Mouse (Mus musculus) right cerebral cortex, postnatal 14 days (tissue): ENCODE results near the gene Spns3.

Experiments used
- DNase-seq: peaks from one replicate; pipeline ENCODE4 v3.0.0; 2022

Spns3 gene

GRCm38 (mm10) chr11:72550134-72550988 is at the start of gene Spns3:
TSS of gene Spns3 (minus strand) at chr11:72550506.
- no peak for DNase-seq

- DNase-seq = no peak
These were observed 47.5 kb upstream of the Spns3 start for GRCm38 (mm10) chr11:72597780-72598179.

DNA sequence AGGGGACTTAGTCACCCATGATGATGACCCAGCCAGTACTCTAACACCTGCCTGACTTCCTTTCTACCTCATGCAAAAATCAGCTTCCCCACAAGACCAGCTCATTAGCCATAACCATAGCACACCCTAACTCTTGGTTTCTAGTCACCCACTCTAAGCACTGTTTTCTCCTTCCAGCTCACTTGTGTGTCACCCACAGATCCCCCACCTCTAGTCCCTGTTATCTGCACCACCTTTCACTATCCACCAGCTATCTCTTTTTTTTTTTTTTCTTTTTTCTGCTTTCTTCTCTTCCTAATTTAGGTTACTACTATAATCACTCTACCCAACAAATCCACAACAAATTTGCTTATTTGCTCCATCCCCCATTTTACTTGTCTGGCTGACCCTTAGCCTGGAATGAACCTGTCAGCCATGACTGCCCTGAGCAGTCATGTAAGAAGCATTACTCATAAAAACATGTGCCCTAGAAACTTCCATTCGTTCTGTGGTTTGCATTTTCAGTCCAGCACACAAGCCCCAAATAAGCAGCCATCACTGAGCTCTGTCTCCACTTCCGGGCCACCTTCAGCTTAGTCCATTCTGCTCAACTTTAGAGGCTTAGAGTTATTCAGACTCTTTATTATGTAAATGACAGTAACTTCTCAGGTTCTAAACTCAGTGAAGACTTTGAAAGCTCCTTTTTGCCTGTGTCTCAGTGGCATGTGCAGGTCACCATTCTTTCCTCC is 44.9 kb upstream of the Spns3 start:
- no peak for DNase-seq

- DNase-seq = no peak
These were observed 37.4 kb upstream of the Spns3 start for GRCm38 (mm10) chr11:72587537-72588233.

DNA sequence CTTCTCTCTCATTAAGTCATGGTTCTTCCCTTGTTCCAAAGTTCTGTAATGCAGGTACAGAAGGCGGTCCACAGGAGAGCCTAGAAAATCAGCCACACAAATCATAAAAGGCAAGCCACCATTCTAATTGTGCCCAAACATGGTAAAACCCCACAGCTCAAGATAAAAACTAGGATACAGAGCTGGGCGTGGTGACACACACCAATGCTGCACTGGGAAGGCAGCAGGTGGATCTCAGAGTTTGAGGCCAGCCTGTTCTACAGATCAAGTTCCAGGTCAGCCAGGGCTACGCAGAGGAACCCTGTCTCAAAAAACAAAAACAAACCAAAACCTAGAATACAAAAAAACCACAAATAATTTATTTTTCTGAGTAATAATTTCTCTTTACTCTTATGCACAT is 36.3 kb upstream of the Spns3 start:
- no peak for DNase-seq

DNA sequence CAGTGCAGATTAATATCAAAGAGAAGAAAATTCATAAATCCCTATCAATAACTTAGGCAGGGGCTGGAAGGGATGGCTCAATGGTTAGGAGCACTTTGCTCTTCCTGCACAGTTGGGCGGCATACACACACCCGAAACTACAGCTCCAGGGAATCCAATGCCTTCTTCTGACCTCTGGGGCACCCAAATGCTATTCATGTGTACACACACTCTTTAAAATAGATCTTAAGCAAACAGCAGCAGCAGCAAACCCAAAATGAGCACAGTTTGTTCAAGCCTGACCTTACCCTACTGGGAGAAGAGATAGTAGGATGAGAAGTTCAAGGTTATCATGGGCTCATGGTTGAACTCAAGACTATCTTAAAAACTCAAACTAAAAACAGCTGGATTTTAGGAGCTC is 32.8 kb upstream of the Spns3 start:
- DNase-seq = no peak

GRCm38 (mm10) chr11:72582448-72582705 is 32.1 kb upstream of the Spns3 start:
- DNase-seq = no peak

DNA sequence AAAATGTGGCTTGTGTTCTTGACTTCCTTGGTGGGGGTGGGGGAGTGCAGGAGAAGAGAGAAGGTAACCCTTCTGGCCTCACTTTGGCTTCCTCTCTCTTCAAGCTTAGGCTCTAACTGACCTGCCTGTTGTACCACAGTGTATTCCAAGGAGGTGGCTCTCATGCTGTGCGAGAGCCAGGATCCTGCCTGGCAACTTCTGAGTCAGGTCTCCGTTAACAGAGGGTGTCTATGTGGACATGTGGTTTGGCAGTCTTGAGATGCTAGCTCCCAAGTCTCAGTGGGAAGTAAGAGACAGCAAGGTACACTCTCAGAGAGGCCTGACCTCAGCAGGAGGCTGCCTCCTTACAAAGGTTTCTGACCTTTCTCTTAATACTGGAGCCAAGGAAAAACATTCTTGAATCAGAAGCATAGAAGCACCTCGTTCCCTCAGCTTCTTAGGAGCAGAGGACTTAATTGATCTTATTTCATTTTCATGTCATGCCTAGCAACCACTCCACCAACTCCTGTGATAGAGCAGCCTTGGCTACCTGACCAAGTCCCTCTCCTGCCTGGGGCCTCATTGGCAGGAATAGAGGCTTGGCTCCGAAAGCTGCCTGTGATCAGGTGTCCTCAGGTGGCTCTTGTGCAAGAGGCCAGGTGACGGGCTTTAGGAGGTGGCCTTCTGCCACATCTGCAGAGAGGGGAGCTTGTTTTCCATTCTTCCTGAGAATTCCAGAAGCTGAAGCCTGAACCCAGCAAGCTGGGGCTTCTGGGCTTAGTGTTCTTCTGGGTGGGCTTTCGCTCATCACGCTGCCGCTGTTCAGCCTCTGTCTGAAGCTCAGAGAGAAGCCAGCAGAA is 31.5 kb upstream of the Spns3 start:
- DNase-seq = no peak

DNA sequence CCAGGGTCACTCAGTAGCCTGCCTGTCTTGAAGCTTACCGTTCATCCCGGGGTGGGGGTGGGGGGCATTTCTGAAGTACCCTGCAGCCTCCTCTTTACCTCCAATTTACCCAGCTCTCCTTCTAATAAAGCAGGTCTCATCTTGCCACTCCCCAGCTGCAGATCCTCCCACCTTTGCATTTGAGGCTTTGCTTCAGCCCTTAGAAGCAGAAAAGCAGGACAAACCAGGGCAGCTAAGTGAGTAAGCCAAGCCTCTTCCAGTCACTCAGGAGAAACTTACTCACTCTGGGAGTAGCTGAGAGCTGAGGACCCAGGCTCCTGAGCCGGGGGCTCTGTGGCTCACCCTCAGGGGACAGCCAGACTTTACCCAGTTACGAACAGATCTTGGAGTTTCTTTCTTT is 28.2 kb upstream of the Spns3 start:
- DNase-seq = no peak

DNA sequence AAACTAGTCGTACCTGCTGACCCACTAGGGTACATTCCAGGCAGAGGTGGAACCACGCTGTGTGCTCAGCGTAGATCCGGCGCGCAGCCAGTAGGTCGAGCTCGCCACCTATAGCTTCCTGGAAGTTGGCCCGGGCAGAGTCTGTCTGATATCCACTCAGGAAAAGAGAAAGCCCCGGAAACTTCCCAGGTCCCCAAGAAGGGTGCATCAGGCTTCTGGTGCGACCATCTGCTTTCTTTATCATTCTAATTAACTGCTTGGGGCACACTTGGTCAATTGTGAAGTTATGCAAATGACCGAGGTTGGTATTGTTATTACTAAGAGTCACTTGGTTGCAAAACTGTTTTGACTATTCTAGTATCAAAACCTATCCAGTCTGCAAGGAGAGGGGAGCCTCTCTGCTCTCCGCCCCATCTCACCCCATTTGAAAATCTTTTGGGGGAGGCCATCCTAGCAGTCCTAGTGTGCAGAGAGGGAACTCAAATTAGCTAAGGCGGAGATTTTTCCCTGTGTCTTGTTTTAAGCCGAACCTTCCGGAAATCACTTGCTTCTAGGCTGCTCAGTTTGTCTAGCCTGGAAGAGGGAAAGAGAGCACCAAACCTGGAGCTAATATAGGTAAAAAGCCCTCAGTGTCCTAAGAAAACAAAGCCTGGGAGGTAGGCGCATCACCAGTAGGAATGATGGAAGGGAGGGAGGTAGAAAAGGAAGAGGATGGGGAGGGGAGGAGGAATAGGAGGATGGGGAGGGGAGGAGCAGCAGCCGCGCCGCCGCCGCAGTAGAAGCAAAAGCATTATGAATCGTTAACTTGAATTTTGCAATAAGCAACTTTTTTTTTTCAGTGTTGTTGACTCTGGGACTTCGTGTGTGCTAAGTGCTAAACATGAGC is 26.4 kb upstream of the Spns3 start:
- no peak for DNase-seq

- DNase-seq = no peak
These were observed 25.8 kb upstream of the Spns3 start for GRCm38 (mm10) chr11:72576111-72576465.

DNA sequence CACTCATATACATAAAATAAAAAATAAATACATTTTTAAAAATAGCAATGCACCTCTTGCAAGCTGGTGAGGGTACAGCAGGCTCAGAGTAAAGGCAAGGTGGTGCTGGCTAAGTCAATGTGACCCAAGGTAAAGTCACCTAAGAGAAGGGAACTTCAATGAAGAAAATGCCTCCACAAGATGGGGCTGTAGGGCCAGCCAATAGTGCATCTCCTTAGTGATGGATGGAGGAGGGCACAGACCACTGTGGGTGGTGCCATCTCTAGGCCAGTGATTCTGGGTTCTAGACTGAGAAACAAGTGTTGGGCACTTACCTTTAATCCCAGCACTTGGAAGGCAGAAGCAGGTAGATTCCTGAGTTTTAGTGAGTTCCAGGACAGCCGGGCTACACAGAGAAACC is 23.5 kb upstream of the Spns3 start:
- DNase-seq = no peak

- peak; percentile 77 for DNase-seq
These were observed 20.1 kb upstream of the Spns3 start for GRCm38 (mm10) chr11:72570319-72570979.

- no peak for DNase-seq
These were observed 19.5 kb upstream of the Spns3 start for GRCm38 (mm10) chr11:72569671-72570318.

GRCm38 (mm10) chr11:72569051-72569450 is 18.7 kb upstream of the Spns3 start:
- DNase-seq = no peak

- peak; percentile 44 for DNase-seq
These were observed 16.6 kb upstream of the Spns3 start for GRCm38 (mm10) chr11:72566816-72567338.

- DNase-seq = no peak
These were observed 16.0 kb upstream of the Spns3 start for GRCm38 (mm10) chr11:72566304-72566703.

- DNase-seq = no peak
These were observed 14.0 kb upstream of the Spns3 start for GRCm38 (mm10) chr11:72564232-72564807.

DNA sequence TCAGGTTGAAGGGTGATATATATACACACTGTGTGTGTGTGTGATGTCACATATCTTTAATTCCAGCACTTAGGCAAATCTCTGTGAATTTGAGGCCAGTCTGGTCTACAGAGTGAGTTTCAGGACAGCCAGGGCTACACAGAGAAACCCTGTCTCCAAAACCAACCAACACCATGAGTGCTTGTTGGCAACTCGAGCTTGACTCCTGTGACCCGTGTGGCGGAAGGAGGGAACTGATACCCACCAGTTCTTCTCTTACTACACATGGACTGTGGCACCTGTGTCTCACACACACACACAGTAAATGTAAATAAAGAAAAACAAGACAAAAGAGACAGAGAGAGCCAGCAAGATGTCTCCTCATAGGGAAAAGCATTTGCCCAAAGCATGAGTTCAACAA is 10.4 kb upstream of the Spns3 start:
- no peak for DNase-seq

- no peak for DNase-seq
These were observed 7.8 kb upstream of the Spns3 start for GRCm38 (mm10) chr11:72558155-72558554.
